Mouse (Mus musculus) midbrain, embryonic 13.5 days (tissue): ENCODE data around the gene Smco2. TPM values are rescaled to one million over a fixed set of nuclear protein-coding genes. Genes with fewer than 3 reads are reported as not detected.

Source experiments
- ATAC-seq: fragments of 200-750 bp; cut with Nextera tagmentation; 2 replicates; pipeline ENCODE4 v1.8.0; 2017; ENCODE audit warnings: mild to moderate bottlenecking, moderate TSS enrichment, moderate library complexity
- H3K27ac ChIP-seq: fragments of 300-500 bp; sonication (generic); 2 replicates; pipeline ENCODE4 v1.5.1; 2015; ENCODE audit warnings: inconsistent platforms, mild to moderate bottlenecking, moderate library complexity
- H3K27me3 ChIP-seq: fragments of 300-500 bp; sonication (generic); 2 replicates; pipeline ENCODE4 v1.6.1; 2015; ENCODE audit warnings: mild to moderate bottlenecking, inconsistent platforms
- H3K36me3 ChIP-seq: fragments of 300-500 bp; sonication (generic); 2 replicates; pipeline ENCODE4 v1.6.1; 2015; ENCODE audit warnings: mild to moderate bottlenecking, inconsistent platforms
- H3K4me1 ChIP-seq: fragments of 300-500 bp; sonication (generic); replicated peaks from 2 replicates; pipeline ENCODE4 v1.6.1; 2015; ENCODE audit warnings: inconsistent platforms
- H3K4me2 ChIP-seq: fragments of 300-500 bp; sonication (generic); replicated peaks from 2 replicates; pipeline ENCODE4 v1.6.1; 2015; ENCODE audit warnings: moderate library complexity, mild to moderate bottlenecking, inconsistent platforms
- H3K4me3 ChIP-seq: fragments of 300-500 bp; sonication (generic); replicated peaks from 2 replicates; pipeline ENCODE4 v1.5.1; 2015; ENCODE audit warnings: mild to moderate bottlenecking, inconsistent platforms
- H3K9ac ChIP-seq: fragments of 300-500 bp; sonication (generic); replicated peaks from 2 replicates; pipeline ENCODE4 v1.6.1; 2015; ENCODE audit warnings: mild to moderate bottlenecking, inconsistent platforms
- H3K9me3 ChIP-seq: fragments of 300-500 bp; sonication (generic); 2 replicates; pipeline ENCODE4 v1.6.1; 2016; ENCODE audit warnings: mild to moderate bottlenecking, inconsistent platforms
- WGBS: fragments of 180-500 bp; shearing (Covaris S2); methylation state at CpG from one replicate; pipeline ENCODE4 v1.1.7; 2015; 5-methylcytosine and 5-hydroxymethylcytosine counted together
- polyA plus RNA-seq: library from polyadenylated mRNA; unstranded; fragments of >200 nt; fragmentation: Nextera tagmentation; extraction: Ambion mirVana; gene quantifications from 2 replicates; pipeline ENCODE4 v1.2.1, GENCODE M21; 2015

Gene Smco2
- polyA plus RNA-seq, 1 experiment from 2014 or later = not detected

DNA sequence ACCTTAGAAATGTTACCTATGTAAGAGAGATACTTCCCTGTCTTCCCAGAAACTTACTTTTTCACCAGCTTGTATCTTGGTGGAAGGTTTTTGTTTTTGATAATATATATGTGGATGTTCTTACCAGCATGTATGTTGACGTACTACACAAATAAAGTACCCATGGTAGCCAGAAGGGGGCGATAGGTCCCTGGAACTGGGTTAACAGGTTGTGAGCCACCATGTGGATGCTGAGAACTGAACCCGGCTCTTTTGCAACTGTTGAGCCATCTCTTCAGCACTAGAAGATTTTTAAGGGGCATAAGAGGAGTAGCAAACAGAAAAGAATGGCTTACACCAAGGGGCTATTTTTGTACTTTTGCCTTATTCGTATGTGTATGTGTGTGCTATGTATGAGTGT is 15.8 kb downstream of the Smco2 start:
- H3K27me3 ChIP-seq = no peaks in the 10 kb centered on the region
- no peak overlapping the region for H3K4me2 ChIP-seq
- H3K4me3 ChIP-seq = no peak overlapping the region
- no peaks in the 10 kb centered on the region for H3K36me3 ChIP-seq
- no peak for ATAC-seq
- no peaks in the 10 kb centered on the region for H3K4me1 ChIP-seq
- 82% methylated on average over 4 of the region's 4 CpGs for WGBS
- no peak overlapping the region for H3K27ac ChIP-seq
- no peak overlapping the region for H3K9ac ChIP-seq
- no peaks in the 10 kb centered on the region for H3K9me3 ChIP-seq

DNA sequence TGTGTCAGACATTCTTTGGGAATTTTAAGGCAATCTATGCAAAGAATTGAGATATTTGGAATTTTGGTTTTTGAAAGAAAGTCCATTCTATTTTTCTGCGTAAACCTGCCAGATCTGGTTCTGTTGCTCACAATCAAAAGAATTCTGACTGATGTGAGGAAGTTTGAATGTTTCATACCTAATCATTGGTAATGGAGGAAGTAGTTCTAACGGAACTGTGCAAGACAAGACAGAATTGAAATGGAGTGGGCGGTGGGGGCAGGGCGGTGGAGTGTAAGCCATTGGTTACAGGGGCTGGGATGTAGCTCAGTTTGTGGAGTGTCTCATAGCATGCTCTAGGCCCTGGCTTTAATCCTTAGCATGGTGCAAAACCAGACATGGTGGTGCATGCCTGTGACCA is 22.1 kb downstream of the Smco2 start:
- Histone ChIP-seq H3K27me3 (no peaks in the 10 kb centered on the region), H3K4me1 (no peaks in the 10 kb centered on the region), H3K9ac (no peak overlapping the region), H3K27ac (no peak overlapping the region), H3K9me3 (no peaks in the 10 kb centered on the region), H3K4me2 (no peak overlapping the region), H3K36me3 (no peaks in the 10 kb centered on the region), H3K4me3 (no peak overlapping the region)
- WGBS = 93% methylated on average over 4 of the region's 4 CpGs
- ATAC-seq = no peak

DNA sequence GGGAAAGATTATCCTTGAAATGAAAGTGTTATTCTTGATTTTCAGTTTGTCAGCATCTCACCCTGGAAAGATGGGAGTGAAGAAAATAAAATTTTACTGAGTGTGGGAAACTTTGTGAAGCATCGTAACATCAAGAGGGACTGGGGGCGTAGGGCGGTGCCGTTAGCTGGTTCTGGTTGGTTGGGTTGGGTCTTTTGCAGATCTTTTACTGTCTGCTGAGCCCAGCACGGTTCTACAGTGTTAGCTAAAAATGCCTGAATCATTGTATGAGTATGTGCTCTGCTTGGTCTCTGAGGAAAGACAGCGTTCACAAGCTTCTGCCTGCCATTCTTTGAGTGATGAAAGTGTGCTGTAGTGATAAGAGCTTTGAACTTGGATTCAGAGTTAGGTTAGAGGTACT is 24.5 kb downstream of the Smco2 start:
- WGBS = 71% methylated on average over 6 of the region's 6 CpGs
- Histone ChIP-seq H3K4me2 (no peak overlapping the region), H3K27me3 (no peaks in the 10 kb centered on the region)

DNA sequence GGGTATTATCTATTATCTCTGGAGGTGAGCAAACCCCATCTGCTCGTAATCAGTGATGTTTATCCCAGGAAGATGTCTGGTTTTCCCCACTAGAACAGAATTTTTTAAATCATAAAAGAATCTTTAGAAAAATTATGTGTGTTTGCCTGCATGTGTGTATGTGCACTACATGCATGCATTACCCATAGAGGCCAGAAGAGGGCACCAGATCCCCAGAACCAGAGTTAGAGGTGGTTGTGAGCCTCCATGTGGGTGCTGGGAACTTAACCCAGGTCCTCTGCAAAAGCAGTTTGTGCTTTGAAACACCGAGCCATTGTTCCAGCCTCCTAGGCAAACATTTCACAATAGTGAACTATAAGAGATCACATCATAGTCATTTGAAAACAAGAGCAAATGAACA is 26.9 kb downstream of the Smco2 start:
- H3K9ac ChIP-seq = no peak overlapping the region
- ATAC-seq = no peak
- 86% methylated on average over 2 of the region's 2 CpGs for whole genome bisulfite sequencing
- H3K27me3 ChIP-seq = no peaks in the 10 kb centered on the region
- no peak overlapping the region for H3K4me2 ChIP-seq
- no peaks in the 10 kb centered on the region for H3K4me1 ChIP-seq
- H3K36me3 ChIP-seq = no peaks in the 10 kb centered on the region
- no peak overlapping the region for H3K27ac ChIP-seq
- H3K9me3 ChIP-seq = no peaks in the 10 kb centered on the region
- H3K4me3 ChIP-seq = no peak overlapping the region

More for the DNA sequence above, 24.5 kb downstream of the Smco2 start:
- Histone ChIP-seq H3K27ac (no peak overlapping the region), H3K9me3 (no peaks in the 10 kb centered on the region), H3K4me1 (no peaks in the 10 kb centered on the region), H3K9ac (no peak overlapping the region), H3K36me3 (no peaks in the 10 kb centered on the region), H3K4me3 (no peak overlapping the region)
- ATAC-seq = no peak

DNA sequence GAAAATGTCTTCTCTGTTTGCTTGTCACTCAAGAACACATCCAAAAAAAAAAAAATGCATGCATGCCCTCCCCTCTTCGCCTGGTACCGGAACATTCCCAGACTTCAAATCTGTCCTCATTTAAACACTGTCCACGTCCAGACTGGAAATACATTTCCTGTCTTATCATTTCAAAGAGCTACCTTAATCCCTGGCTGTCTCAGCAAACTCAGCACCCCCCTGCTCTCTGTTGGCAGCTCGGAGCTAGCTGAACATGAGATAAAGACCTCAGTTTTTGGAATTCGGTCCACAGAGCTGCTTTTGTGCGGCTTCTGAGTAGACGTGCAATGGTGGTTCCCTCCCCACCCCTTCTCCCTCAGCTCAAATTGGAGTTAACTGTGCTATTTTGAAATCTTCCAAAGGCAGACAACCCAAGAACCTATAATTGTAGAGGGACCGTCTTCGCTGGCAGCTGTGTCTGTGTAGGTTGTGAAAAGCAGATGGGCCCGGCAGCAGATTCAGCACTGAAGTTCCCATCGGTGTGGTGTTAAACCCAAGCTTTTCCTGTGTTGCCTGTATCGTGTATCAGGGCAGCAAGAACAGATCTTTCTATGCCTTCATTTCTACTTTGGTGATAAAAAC is 27.6 kb downstream of the Smco2 start:
- H3K9me3 ChIP-seq = no peaks in the 10 kb centered on the region
- no peak overlapping the region for H3K9ac ChIP-seq
- H3K4me3 ChIP-seq = no peak overlapping the region
- ATAC-seq = no peak
- no peaks in the 10 kb centered on the region for H3K4me1 ChIP-seq
- H3K27ac ChIP-seq = no peak overlapping the region
- H3K27me3 ChIP-seq = no peaks in the 10 kb centered on the region
- 89% methylated on average over 12 of the region's 12 CpGs for WGBS
- H3K36me3 ChIP-seq = no peaks in the 10 kb centered on the region
- H3K4me2 ChIP-seq = no peak overlapping the region

DNA sequence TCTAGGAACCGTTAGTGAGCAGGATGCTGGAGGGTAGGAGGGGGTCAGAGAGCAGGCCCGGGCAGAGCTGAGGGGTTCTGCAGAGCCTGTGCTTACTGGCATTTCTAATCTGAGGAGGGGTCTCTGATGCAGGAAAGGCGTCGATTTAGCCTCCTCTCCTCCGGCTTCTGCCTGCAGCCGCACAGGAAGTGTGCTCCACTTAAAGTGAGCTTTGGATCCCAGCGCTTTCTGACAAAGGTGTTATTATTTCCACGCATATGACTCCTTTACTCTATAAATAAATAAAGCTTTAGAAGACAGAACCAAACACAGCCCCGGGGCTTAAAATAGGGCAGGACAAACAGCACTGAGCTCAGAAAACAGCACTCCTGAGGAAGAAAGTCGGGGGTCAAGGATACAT is 29.0 kb downstream of the Smco2 start:
- no peaks in the 10 kb centered on the region for H3K27me3 ChIP-seq
- no peak overlapping the region for H3K4me2 ChIP-seq
- no peaks in the 10 kb centered on the region for H3K9me3 ChIP-seq
- 48% methylated on average over 10 of the region's 10 CpGs for WGBS
- no peak overlapping the region for H3K27ac ChIP-seq
- no peaks in the 10 kb centered on the region for H3K36me3 ChIP-seq
- H3K4me1 ChIP-seq = no peaks in the 10 kb centered on the region
- H3K4me3 ChIP-seq = no peak overlapping the region
- no peak for ATAC-seq
- H3K9ac ChIP-seq = no peak overlapping the region

DNA sequence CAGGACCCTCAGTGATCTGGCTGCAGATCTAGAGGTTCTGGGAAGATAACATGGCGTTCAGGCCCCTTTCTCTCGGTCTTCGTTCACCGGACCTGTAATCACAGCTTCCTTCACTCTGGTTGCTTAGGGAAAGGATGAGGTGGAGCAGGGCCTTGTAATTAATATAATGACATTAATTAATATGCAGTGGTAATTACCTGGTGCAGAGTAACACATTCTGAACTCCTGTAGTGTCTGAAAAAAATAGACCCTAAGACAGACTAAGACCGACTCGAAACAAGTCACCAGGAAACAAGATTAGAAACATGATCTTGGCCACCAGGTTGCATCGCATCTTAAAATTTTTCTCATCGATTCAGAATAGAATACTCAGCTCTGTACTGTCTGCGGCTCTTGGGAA is 30.0 kb downstream of the Smco2 start:
- no peak overlapping the region for H3K9ac ChIP-seq
- no peak overlapping the region for H3K27ac ChIP-seq
- no peaks in the 10 kb centered on the region for H3K27me3 ChIP-seq
- no peak overlapping the region for H3K4me3 ChIP-seq
- ATAC-seq = no peak
- 89% methylated on average over 9 of the region's 9 CpGs for WGBS
- H3K4me1 ChIP-seq = no peaks in the 10 kb centered on the region
- H3K4me2 ChIP-seq = no peak overlapping the region
- H3K36me3 ChIP-seq = no peaks in the 10 kb centered on the region
- H3K9me3 ChIP-seq = no peaks in the 10 kb centered on the region

DNA sequence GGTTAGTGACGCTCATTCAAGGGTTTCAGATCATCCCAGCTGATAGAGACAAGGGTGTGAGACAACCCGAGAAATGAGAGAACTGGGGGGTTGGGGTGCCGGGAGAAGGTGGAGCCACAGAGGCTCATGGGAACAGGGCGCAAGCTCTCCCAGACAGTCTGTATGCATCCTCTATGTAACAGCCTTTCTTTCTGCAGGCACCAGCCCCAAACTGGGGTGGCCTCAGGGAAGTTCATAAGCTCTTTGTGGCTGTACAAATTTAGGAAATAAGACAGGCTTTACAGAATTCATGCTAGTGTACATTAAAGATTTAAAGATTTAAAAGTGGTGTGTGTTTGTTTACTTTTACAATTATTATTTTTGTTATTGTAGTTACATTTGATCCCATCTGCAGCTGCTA is 30.4 kb downstream of the Smco2 start:
- H3K36me3 ChIP-seq = no peaks in the 10 kb centered on the region
- H3K9ac ChIP-seq = no peak overlapping the region
- no peak overlapping the region for H3K4me3 ChIP-seq
- WGBS = 86% methylated on average over 4 of the region's 4 CpGs
- no peak for ATAC-seq
- H3K27me3 ChIP-seq = no peaks in the 10 kb centered on the region
- no peaks in the 10 kb centered on the region for H3K9me3 ChIP-seq
- no peak overlapping the region for H3K27ac ChIP-seq
- no peaks in the 10 kb centered on the region for H3K4me1 ChIP-seq
- no peak overlapping the region for H3K4me2 ChIP-seq

DNA sequence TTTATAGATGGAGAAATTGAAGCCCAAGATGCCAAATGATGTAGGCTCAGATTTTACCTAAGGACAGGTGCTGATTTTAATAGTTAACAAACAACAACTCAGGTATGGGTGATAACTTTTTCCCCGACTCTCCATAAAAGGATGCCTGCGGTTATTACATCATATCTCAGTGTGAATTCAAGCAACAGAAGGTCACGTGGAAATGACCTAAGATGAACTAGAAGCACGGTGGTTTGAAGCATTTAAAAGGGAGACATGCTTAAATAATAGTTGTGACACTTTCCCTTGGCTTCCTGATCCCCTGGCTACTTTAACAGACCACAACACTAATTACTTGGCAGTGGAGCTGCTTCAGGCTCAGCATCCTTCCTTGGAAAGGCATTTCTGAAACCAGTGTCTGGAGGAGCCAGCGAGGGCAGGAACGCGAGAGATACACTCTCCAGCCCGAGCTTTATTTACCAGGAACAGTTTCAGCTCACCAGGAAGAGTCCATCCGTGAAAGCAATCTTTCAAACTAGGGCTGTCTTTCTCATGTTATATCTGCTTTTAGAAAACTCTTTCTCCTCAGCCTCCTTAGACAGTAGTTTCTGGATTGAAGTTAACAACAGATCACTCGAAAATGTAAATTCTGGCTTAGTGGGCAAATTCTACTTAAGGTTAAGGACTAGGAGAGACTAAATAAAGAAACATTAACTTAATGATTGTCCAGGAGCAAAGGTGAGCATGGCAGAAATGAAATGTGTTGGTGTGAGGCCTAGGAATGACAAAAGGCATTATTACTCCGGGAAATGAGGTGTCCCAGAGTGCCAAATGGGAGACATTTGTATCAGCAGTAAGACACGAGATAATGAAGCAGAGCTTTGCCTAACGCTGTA is 32.2 kb downstream of the Smco2 start:
- H3K27me3 ChIP-seq = no peaks in the 10 kb centered on the region
- H3K4me2 ChIP-seq = no peak overlapping the region
- no peaks in the 10 kb centered on the region for H3K9me3 ChIP-seq
- no peak overlapping the region for H3K9ac ChIP-seq
- 73% methylated on average over 13 of the region's 13 CpGs for WGBS
- no peak overlapping the region for H3K4me3 ChIP-seq
- H3K27ac ChIP-seq = no peak overlapping the region
- H3K4me1 ChIP-seq = peaks cover 10% of the 10 kb centered on the region
- H3K36me3 ChIP-seq = no peaks in the 10 kb centered on the region
- ATAC-seq = no peak

DNA sequence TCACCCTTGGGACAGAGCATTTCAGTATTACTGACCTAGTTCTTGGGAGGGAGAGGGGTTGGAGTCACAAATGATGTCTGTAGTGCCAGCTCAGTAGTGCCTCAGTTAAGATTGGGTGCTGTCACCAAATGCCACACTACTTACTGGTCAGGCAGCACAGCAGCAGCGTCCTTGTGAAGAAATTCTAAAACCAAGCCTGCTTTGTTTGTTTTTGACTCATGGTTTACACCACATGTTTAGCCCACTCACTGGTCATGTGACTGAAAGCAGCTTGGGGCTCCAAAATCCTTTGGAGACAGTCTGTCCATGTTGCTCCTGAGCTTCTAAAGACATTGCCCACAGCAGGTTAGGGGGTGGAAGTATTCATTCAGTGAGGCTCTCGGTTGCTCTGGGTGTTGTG is 33.5 kb downstream of the Smco2 start:
- Histone ChIP-seq H3K9ac (no peak overlapping the region), H3K4me2 (no peak overlapping the region), H3K4me3 (no peak overlapping the region), H3K27me3 (no peaks in the 10 kb centered on the region), H3K27ac (no peak overlapping the region), H3K36me3 (no peaks in the 10 kb centered on the region), H3K9me3 (no peaks in the 10 kb centered on the region), H3K4me1 (peaks cover 13% of the 10 kb centered on the region)
- 75% methylated on average over 2 of the region's 2 CpGs for WGBS
- ATAC-seq = no peak

DNA sequence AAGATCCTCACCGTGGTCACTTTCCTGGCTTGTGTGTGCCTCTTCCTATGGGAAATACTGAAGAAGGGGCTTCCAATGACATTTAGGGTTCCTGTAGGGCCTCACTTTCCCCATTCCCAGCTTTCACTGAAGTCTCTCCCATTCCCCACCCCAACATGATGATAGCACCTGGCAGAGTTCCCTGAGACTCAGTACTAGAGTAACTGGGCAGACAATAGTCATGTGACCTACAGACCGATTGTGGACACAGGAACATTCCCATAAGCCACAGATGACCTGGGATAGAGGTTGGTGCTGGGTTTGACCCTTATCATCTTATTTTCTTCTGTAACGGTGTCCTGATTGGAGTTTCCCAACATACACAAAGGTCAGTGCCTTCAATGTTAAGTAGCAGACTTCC is 34.3 kb downstream of the Smco2 start:
- H3K27me3 ChIP-seq = 0 out of 2 replicates have a peak, but pooled peaks cover 1% of the 10 kb centered on the region
- ATAC-seq = no peak
- no peak overlapping the region for H3K27ac ChIP-seq
- no peak overlapping the region for H3K9ac ChIP-seq
- no peaks in the 10 kb centered on the region for H3K36me3 ChIP-seq
- H3K4me3 ChIP-seq = no peak overlapping the region
- no peak overlapping the region for H3K4me2 ChIP-seq
- H3K9me3 ChIP-seq = no peaks in the 10 kb centered on the region
- peaks cover 16% of the 10 kb centered on the region for H3K4me1 ChIP-seq
- 89% methylated on average over 3 of the region's 3 CpGs for WGBS

DNA sequence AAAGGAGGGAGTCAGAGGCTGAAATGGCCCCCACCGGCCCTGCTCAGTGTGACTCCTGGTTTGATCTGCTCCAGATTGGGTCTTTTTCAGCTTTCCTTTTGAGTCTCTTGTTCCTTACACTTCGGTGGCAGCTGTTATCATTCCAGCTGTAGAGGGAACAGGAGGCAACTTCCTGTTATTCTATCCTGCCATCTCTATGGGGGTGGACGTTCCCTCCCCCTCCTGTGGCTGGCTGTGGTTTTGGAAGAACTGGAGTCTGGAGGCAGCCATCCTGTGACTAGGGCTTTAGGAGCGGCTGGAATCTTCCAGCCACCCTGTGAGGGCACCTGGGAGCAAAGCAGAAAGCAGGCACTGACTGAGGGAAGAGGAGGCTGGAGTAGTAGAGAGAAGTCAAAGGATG is 34.9 kb downstream of the Smco2 start:
- 0 out of 2 replicates have a peak, but pooled peaks cover 5% of the 10 kb centered on the region for H3K27me3 ChIP-seq
- H3K36me3 ChIP-seq = no peaks in the 10 kb centered on the region
- no peaks in the 10 kb centered on the region for H3K9me3 ChIP-seq
- H3K4me1 ChIP-seq = peaks cover 16% of the 10 kb centered on the region
- 51% methylated on average over 4 of the region's 4 CpGs for WGBS
- ATAC-seq = no peak
- no peak overlapping the region for H3K9ac ChIP-seq
- H3K4me2 ChIP-seq = no peak overlapping the region
- no peak overlapping the region for H3K27ac ChIP-seq
- H3K4me3 ChIP-seq = no peak overlapping the region
